Mouse (Mus musculus): Measurements from ENCODE around the gene Rnase9. TPM values are rescaled to one million over a fixed set of nuclear protein-coding genes. Genes with fewer than 3 reads are reported as not detected.

Gene Rnase9
- polyA plus RNA-seq, 1 experiment from 2014 or later, result not detected

DNA sequence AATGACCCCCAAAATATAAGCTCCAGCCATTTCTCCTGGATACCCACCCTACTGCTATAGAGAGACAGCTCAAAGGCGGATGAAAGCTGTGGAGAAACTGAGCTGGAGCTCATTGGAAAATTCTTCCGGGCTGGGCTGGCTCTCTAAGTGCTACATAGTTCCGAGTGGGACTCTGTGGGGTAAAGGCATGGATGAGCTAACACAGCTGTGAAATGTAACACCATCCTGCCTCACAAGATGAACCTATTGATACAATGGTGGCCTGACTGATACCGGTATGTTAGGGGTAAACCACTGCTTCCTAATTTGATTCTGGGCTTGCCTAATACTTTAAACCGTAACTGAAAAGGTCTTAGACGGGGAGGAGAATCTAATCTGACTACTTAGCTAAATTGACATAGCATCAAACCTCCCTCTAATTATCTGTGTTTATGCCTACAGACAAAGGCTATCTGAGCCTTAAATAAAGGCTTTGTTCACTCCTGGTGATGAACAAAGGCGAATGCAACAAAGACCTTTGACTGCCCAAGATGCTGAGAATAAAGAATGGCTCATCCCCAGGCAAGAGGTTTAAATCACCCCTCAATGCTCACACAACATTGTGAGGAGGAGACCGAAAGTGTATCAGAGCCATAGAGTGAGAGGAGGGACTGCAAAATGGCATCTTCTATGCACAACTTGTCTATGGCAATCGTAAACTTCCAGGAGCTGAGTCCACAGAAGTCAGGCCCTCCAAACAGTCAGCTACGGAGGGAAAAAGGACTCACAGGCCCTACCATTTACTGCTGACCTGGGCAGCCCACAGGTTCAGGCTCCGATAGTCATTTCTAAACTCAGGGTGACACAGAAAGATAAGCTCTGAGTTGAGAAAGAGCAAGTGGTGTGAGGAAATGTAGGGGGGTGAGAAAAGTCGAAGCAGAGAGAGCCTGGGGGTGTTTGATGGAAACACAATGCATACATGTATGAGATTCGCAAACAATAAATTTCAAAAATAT is 12.9 kb upstream of the Rnase9 start:
- DNase-seq (ENCODE audit: low spot score), result no peak
- ATAC-seq, result no peak
- TF ChIP-seq EP300 (IDR thresholded peaks at IDR 0.05) (no peak), CTCF (IDR thresholded peaks at IDR 0.05) (no peak)
- Histone ChIP-seq H3K9ac (replicated peaks; ENCODE audit: low read depth) (no peak overlapping the region), H3K27me3 (replicated peaks; ENCODE audit: insufficient read depth, low read length) (no peaks in the 10 kb centered on the region), H3K4me2 (replicated peaks; ENCODE audit: low read depth, low read length) (no peak overlapping the region), H3K4me1 (ENCODE audit: insufficient read depth, low read depth, low read length) (no peaks in the 10 kb centered on the region), H3K36me3 (ENCODE audit: insufficient read depth, low read length) (no peaks in the 10 kb centered on the region), H3K27ac (ENCODE audit: low read length) (no peak overlapping the region), H3K4me3 (ENCODE audit: low read depth, low read length) (no peak overlapping the region), H3K9me3 (ENCODE audit: low read length) (no peaks in the 10 kb centered on the region)
- WGBS, result 69% methylated on average over 13 of the region's 13 CpGs

DNA sequence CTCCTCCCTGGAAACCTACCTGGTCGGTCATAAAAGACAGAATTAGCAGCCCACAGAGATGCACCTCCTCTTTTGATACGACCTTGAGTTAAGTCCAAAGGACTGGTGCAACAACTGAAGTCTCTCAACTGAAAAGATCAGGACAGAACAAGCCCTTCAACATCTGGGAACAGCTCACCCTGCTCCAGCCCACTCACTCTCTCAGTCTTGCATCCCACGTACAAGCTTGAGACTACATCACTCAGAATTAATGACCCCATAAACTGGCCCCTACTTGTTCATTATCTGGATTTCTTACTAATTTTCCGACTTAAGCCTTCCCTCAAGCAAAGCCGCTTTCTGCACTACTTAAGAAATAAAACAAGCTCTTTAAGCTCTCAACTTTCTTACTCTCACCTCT is 11.5 kb upstream of the Rnase9 start:
- TF ChIP-seq EP300 (IDR thresholded peaks at IDR 0.05) (no peak), CTCF (IDR thresholded peaks at IDR 0.05) (no peak)
- Histone ChIP-seq H3K27ac (ENCODE audit: low read length) (no peak overlapping the region), H3K27me3 (replicated peaks; ENCODE audit: insufficient read depth, low read length) (no peaks in the 10 kb centered on the region), H3K9me3 (ENCODE audit: low read length) (no peaks in the 10 kb centered on the region), H3K4me2 (replicated peaks; ENCODE audit: low read depth, low read length) (no peak overlapping the region), H3K4me3 (ENCODE audit: low read depth, low read length) (no peak overlapping the region), H3K9ac (replicated peaks; ENCODE audit: low read depth) (no peak overlapping the region), H3K4me1 (ENCODE audit: insufficient read depth, low read depth, low read length) (no peaks in the 10 kb centered on the region), H3K36me3 (ENCODE audit: insufficient read depth, low read length) (no peaks in the 10 kb centered on the region)
- ATAC-seq, result no peak
- no peak for DNase-seq (ENCODE audit: low spot score)
- 61% methylated on average over 5 of the region's 5 CpGs for WGBS

DNA sequence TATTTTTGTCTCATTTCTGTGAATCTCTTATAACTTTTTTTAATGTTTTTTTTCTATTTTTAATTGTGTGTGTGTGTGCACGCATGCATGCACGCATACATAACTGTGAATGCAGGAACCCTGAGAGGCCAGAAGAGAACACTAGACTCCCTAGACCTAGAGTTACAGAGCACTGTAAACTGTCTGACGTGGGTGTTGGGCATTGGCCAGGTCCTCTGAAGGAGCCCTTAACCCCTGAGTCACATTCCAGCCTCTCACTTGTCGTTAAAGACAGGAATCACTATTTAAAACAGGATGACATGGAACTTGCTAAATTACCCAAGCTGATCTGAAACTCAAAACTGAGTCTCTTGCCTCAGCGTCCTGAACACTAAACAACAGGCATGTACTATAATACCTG is 10.3 kb upstream of the Rnase9 start:
- no peaks in the 10 kb centered on the region for H3K27me3 ChIP-seq (replicated peaks; ENCODE audit: insufficient read depth, low read length)
- no peak overlapping the region for H3K4me3 ChIP-seq (ENCODE audit: low read depth, low read length)
- H3K27ac ChIP-seq (ENCODE audit: low read length), result no peak overlapping the region
- WGBS, result 31% methylated on average over 5 of the region's 5 CpGs
- no peak overlapping the region for H3K4me2 ChIP-seq (replicated peaks; ENCODE audit: low read depth, low read length)
- H3K36me3 ChIP-seq (ENCODE audit: insufficient read depth, low read length), result no peaks in the 10 kb centered on the region
- ATAC-seq (peak; percentile 60), DNase-seq (ENCODE audit: low spot score) (peak; percentile 46)
- H3K9me3 ChIP-seq (ENCODE audit: low read length), result no peaks in the 10 kb centered on the region
- no peak overlapping the region for H3K9ac ChIP-seq (replicated peaks; ENCODE audit: low read depth)
- no peak for TF ChIP-seq EP300 (IDR thresholded peaks at IDR 0.05)
- no peak for TF ChIP-seq CTCF (IDR thresholded peaks at IDR 0.05)
- no peaks in the 10 kb centered on the region for H3K4me1 ChIP-seq (ENCODE audit: insufficient read depth, low read depth, low read length)

DNA sequence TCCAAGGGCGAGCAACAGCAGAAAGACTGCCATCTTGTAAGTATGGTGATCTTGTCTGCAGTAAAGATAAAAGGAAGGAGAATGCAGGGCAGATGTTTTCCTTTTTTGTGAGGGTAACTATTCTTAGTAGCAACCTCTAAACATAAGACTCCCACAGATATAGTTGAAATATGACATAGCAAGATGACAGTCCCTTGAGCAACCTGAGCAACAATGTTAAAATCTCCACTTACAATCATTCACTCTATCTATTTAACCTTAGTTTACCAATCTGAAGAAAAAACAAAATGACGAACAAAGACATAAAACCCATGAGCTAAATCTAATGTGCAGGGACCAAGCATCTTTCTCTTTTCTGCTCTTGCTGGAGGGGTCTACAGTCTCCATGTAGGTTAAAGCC is 8.4 kb upstream of the Rnase9 start, which contains the start of gene Rnase11:
TSS of gene Rnase11 (minus strand) at position 101 of the 400 bp plus-strand sequence.
- H3K27me3 ChIP-seq (replicated peaks; ENCODE audit: insufficient read depth, low read length), result no peaks in the 10 kb centered on the region
- 81% methylated on average over 2 of the region's 2 CpGs for WGBS
- H3K36me3 ChIP-seq (ENCODE audit: insufficient read depth, low read length), result no peaks in the 10 kb centered on the region
- DNase-seq (ENCODE audit: low spot score) (no peak), ATAC-seq (no peak)
- H3K4me2 ChIP-seq (replicated peaks; ENCODE audit: low read depth, low read length), result no peak within 1 kb of the TSS
- TF ChIP-seq EP300 (IDR thresholded peaks at IDR 0.05) (no peak), CTCF (IDR thresholded peaks at IDR 0.05) (no peak)
- no peaks in the 10 kb centered on the region for H3K4me1 ChIP-seq (ENCODE audit: insufficient read depth, low read depth, low read length)
- no peak within 1 kb of the TSS for H3K9ac ChIP-seq (replicated peaks; ENCODE audit: low read depth)
- H3K4me3 ChIP-seq (ENCODE audit: low read depth, low read length), result no peak within 1 kb of the TSS
- no peak within 1 kb of the TSS for H3K27ac ChIP-seq (ENCODE audit: low read length)
- H3K9me3 ChIP-seq (ENCODE audit: low read length), result no peaks in the 10 kb centered on the region

DNA sequence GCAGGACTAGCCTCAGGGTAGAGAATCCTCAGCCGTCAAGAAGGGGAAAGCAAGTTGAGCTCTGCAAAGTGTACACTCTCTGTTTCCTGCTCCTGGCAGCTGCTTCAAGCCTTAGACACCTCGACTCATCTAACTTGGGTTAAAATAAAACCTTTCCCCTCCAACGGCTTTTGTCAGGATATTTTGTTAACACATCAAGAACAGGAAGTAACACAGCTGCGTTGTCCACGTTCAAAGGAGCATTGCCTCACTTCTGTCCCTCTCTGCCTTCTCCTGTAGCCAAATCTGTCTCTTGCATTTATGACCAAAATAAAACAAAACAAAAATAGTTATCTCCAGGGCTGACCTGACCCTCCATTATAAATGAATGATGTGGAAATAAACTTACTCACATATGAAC is 6.2 kb upstream of the Rnase9 start:
- no peak overlapping the region for H3K9ac ChIP-seq (replicated peaks; ENCODE audit: low read depth)
- no peak overlapping the region for H3K4me2 ChIP-seq (replicated peaks; ENCODE audit: low read depth, low read length)
- H3K4me1 ChIP-seq (ENCODE audit: insufficient read depth, low read depth, low read length), result no peaks in the 10 kb centered on the region
- WGBS, result 15% methylated on average over 5 of the region's 5 CpGs
- ATAC-seq (peak; percentile 75), DNase-seq (ENCODE audit: low spot score) (peak; percentile 70)
- TF ChIP-seq EP300 (IDR thresholded peaks at IDR 0.05), result no peak
- no peak for TF ChIP-seq CTCF (IDR thresholded peaks at IDR 0.05)
- H3K4me3 ChIP-seq (ENCODE audit: low read depth, low read length), result no peak overlapping the region
- no peak overlapping the region for H3K27ac ChIP-seq (ENCODE audit: low read length)
- H3K9me3 ChIP-seq (ENCODE audit: low read length), result no peaks in the 10 kb centered on the region
- no peaks in the 10 kb centered on the region for H3K27me3 ChIP-seq (replicated peaks; ENCODE audit: insufficient read depth, low read length)
- H3K36me3 ChIP-seq (ENCODE audit: insufficient read depth, low read length), result no peaks in the 10 kb centered on the region

DNA sequence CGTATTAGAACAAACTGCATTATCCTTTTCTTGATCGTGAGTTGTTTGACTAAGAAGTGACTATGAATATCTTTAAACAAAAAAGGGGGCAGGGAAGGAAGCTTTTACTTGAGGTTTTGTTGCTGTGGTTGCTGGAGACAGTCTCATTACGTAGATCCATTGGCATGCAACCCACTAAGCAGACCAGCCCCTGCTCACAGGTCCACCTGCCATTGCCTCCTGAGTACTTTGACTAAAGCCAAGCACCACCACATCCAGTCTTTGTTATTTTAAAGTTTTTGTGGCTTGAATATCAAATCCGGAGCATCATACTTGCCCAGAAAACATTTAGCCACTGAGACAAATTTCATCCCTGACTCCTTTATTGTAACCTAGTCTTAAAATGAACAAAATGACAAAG is 5.5 kb downstream of the Rnase9 start:
- no peak overlapping the region for H3K4me3 ChIP-seq (ENCODE audit: low read depth, low read length)
- no peaks in the 10 kb centered on the region for H3K27me3 ChIP-seq (replicated peaks; ENCODE audit: insufficient read depth, low read length)
- no peak for TF ChIP-seq EP300 (IDR thresholded peaks at IDR 0.05)
- TF ChIP-seq CTCF (IDR thresholded peaks at IDR 0.05), result no peak
- 70% methylated on average over 4 of the region's 4 CpGs for WGBS
- no peak for DNase-seq (ENCODE audit: low spot score)
- H3K27ac ChIP-seq (ENCODE audit: low read length), result no peak overlapping the region
- H3K4me2 ChIP-seq (replicated peaks; ENCODE audit: low read depth, low read length), result no peak overlapping the region
- H3K4me1 ChIP-seq (ENCODE audit: insufficient read depth, low read depth, low read length), result no peaks in the 10 kb centered on the region
- ATAC-seq, result no peak
- H3K36me3 ChIP-seq (ENCODE audit: insufficient read depth, low read length), result no peaks in the 10 kb centered on the region
- H3K9me3 ChIP-seq (ENCODE audit: low read length), result no peaks in the 10 kb centered on the region
- H3K9ac ChIP-seq (replicated peaks; ENCODE audit: low read depth), result no peak overlapping the region
